Mouse (Mus musculus) megakaryocyte, embryonic 14.5 days (primary cell): ENCODE data around the gene Epo.

Experiments used
- FLI1 ChIP-seq: IDR thresholded peaks from 2 replicates; pipeline ENCODE4 v1.6.1; 2012; ENCODE audit warnings: low read length, inconsistent platforms, mixed read lengths
- GATA1 ChIP-seq: IDR thresholded peaks from 3 replicates; pipeline ENCODE4 v1.6.1; 2012; ENCODE audit warnings: mixed read lengths, low read length, inconsistent platforms, borderline replicate concordance

- no peak for TF ChIP-seq GATA1
- no peak for TF ChIP-seq FLI1
Measured at GRCm38 (mm10) chr5:137504041-137504440, 29.0 kb downstream of the Epo start.
